Mouse (Mus musculus) myocyte (in vitro differentiated cells): Measurements from ENCODE around the gene Ifit1bl2. TPM values are rescaled to one million over a fixed set of nuclear protein-coding genes. Genes with fewer than 3 reads are reported as not detected.
"Not testable (repeated sequence)": the region's sequence is repeated elsewhere in the genome, so short reads cannot be mapped to it uniquely, and the experiment has no call there.

Experiments
- H3K27me3 ChIP-seq: one replicate; pipeline ENCODE4 v1.6.1; 2011; ENCODE audit not compliant: control insufficient read depth, insufficient read depth, insufficient read length
- H3K36me3 ChIP-seq: one replicate; pipeline ENCODE4 v1.6.1; 2011; ENCODE audit not compliant: control insufficient read depth, insufficient read depth
- H3K4me2 ChIP-seq: one replicate; pipeline ENCODE4 v1.6.1; 2011; ENCODE audit warnings: low read depth, control low read depth
- H3K4me3 ChIP-seq: one replicate; pipeline ENCODE4 v1.5.1; 2011; ENCODE audit warnings: mild to moderate bottlenecking, control low read depth, moderate library complexity
- H3K79me2 ChIP-seq: one replicate; pipeline ENCODE4 v1.6.1; 2011; ENCODE audit not compliant: control insufficient read depth, insufficient read depth
- H3ac ChIP-seq: one replicate; pipeline ENCODE4 v1.6.1; 2011; ENCODE audit not compliant: control insufficient read depth, insufficient read length
- CEBPB ChIP-seq: IDR thresholded peaks from 2 replicates; pipeline ENCODE4 v1.6.1; 2011; ENCODE audit warnings: mild to moderate bottlenecking, moderate library complexity; ENCODE audit not compliant: poor library complexity, insufficient read depth, severe bottlenecking
- E2F4 ChIP-seq: IDR thresholded peaks from one replicate; pipeline ENCODE4 v1.6.1; 2011; ENCODE audit warnings: mild to moderate bottlenecking, control low read depth, moderate library complexity; ENCODE audit not compliant: insufficient read depth
- MAX ChIP-seq: IDR thresholded peaks from one replicate; pipeline ENCODE4 v1.6.1; 2011; ENCODE audit warnings: low read depth, mild to moderate bottlenecking, control low read depth
- MYOD1 ChIP-seq, 3 experiments: IDR thresholded peaks; one replicate each; pipeline ENCODE4 v1.6.1; 2011; ENCODE audit warnings: control low read depth in 2 of 3, low read depth in 2 of 3, mild to moderate bottlenecking in 2 of 3, moderate library complexity in 1 of 3; ENCODE audit not compliant: insufficient read length in 2 of 3, control insufficient read depth in 1 of 3
- MYOG ChIP-seq, 3 experiments: IDR thresholded peaks; one replicate each; pipeline ENCODE4 v1.6.1; 2011; ENCODE audit warnings: control low read depth in 2 of 3, low read depth in 2 of 3, mild to moderate bottlenecking in 2 of 3; ENCODE audit not compliant: insufficient read length in 2 of 3, control insufficient read depth in 1 of 3, insufficient read depth in 1 of 3
- POLR2A ChIP-seq: IDR thresholded peaks from one replicate; pipeline ENCODE4 v1.6.1; 2011; ENCODE audit warnings: low read depth, mild to moderate bottlenecking, control low read depth, moderate library complexity; ENCODE audit not compliant: insufficient read length
- POLR2AphosphoS2 ChIP-seq: IDR thresholded peaks from one replicate; pipeline ENCODE4 v1.6.1; 2011; ENCODE audit warnings: low read depth, control low read depth; ENCODE audit not compliant: insufficient read length
- REST ChIP-seq: IDR thresholded peaks from one replicate; pipeline ENCODE4 v1.6.1; 2011; ENCODE audit warnings: mild to moderate bottlenecking, control low read depth, moderate library complexity; ENCODE audit not compliant: insufficient read depth, insufficient read length
- SRF ChIP-seq: IDR thresholded peaks from one replicate; pipeline ENCODE4 v1.6.1; 2011; ENCODE audit warnings: low read depth; ENCODE audit not compliant: control insufficient read depth, insufficient read length
- TCF12 ChIP-seq: IDR thresholded peaks from one replicate; pipeline ENCODE4 v1.6.1; 2011; ENCODE audit warnings: mild to moderate bottlenecking, control low read depth; ENCODE audit not compliant: poor library complexity, insufficient read depth, severe bottlenecking
- TCF3 ChIP-seq: IDR thresholded peaks from one replicate; pipeline ENCODE4 v1.6.1; 2011; ENCODE audit warnings: low read depth, control low read depth; ENCODE audit not compliant: insufficient read length
- USF1 ChIP-seq: IDR thresholded peaks from one replicate; pipeline ENCODE4 v1.6.1; 2011; ENCODE audit warnings: low read depth, mild to moderate bottlenecking, control low read depth, moderate library complexity
- polyA plus RNA-seq: library from polyadenylated mRNA; unstranded; fragments of >200 nt; fragmentation: generic; extraction: Trizol; gene quantifications from one replicate; pipeline ENCODE4 v1.2.1, GENCODE M21; 2012; ENCODE audit warnings: missing spikeins

Gene Ifit1bl2
- polyA plus RNA-seq, 1 experiment, result 0.02 TPM

- H3ac ChIP-seq, result no peak overlapping the region
- no peak overlapping the region for H3K4me3 ChIP-seq
- no peaks in the 10 kb centered on the region for H3K79me2 ChIP-seq
- TF ChIP-seq USF1, result no peak
- TF ChIP-seq MYOD1 (IDR thresholded peaks at IDR 0.05; ENCODE audit: control insufficient read depth in 1 of 3, insufficient read length in 2 of 3, low read depth in 2 of 3), result no peak
- no peak for TF ChIP-seq TCF12
- TF ChIP-seq POLR2AphosphoS2, result no peak
- no peak for TF ChIP-seq POLR2A
- H3K4me2 ChIP-seq, result no peak overlapping the region
- H3K27me3 ChIP-seq, result peaks cover 16% of the 10 kb centered on the region
- H3K36me3 ChIP-seq, result no peaks in the 10 kb centered on the region
Measured at GRCm38 (mm10) chr19:34656511-34657298, 16.2 kb upstream of the Ifit1bl2 start.

GRCm38 (mm10) chr19:34655227-34655805 is 14.8 kb upstream of the Ifit1bl2 start:
- H3K4me2 ChIP-seq, result no peak overlapping the region
- no peak for TF ChIP-seq REST
- no peak for TF ChIP-seq POLR2A
- no peak for TF ChIP-seq MYOD1 (IDR thresholded peaks at IDR 0.05; ENCODE audit: control insufficient read depth in 1 of 3, insufficient read length in 2 of 3, low read depth in 2 of 3)
- TF ChIP-seq CEBPB, result no peak
- no peak overlapping the region for H3ac ChIP-seq
- no peaks in the 10 kb centered on the region for H3K79me2 ChIP-seq
- peaks cover 11% of the 10 kb centered on the region for H3K27me3 ChIP-seq
- no peaks in the 10 kb centered on the region for H3K36me3 ChIP-seq
- no peak overlapping the region for H3K4me3 ChIP-seq

DNA sequence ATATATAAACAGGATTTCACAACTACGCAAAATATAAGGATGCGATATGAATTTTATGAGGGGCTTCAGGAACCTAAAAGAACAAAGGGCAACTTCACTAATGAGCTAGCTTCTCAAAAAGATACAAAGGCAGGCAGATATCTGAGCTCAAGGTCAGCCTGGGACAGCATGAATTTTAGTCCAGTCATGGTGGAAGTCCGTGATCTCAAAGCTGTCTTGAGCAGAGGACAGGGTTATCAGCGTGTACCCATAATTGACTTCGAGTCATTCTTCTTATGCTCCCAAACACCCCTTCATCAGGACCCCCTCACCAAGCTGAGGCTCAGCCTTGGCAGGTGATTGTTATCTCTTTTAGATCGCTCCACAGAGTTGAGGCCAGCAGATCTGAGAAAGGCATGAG is 10.5 kb upstream of the Ifit1bl2 start:
- Histone ChIP-seq H3K36me3 (no peaks in the 10 kb centered on the region), H3K27me3 (peaks cover 8% of the 10 kb centered on the region), H3K4me2 (no peak overlapping the region), H3K4me3 (no peak overlapping the region), H3ac (no peak overlapping the region), H3K79me2 (no peaks in the 10 kb centered on the region)
- TF ChIP-seq POLR2AphosphoS2, result no peak
- TF ChIP-seq POLR2A, result no peak
- no peak for TF ChIP-seq TCF3
- no peak for TF ChIP-seq REST
- no peak for TF ChIP-seq MAX
- TF ChIP-seq SRF, result no peak
- TF ChIP-seq E2F4, result no peak
- TF ChIP-seq MYOG (IDR thresholded peaks at IDR 0.05; ENCODE audit: control insufficient read depth in 1 of 3, insufficient read depth in 1 of 3, insufficient read length in 2 of 3, low read depth in 2 of 3), result no peak
- TF ChIP-seq TCF12, result no peak

DNA sequence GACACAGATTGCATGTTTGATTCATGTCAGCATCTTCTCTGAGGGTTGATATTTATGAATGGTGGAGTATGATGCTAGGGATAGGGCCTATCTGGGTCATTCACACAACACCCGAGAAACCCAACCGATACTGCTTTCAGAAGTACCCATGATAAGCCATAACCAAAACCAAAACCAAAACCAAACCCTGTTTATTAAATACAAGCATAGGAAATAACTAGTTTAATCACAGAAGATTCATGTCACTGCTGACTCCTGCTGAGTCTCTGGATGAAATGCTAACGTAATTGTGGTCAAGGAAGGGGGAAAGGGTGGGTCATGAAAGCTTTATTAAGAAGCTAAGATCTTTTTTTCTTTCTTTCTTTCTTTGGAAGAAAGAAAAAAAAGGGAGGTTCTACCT is 9.7 kb upstream of the Ifit1bl2 start:
- TF ChIP-seq MYOG (IDR thresholded peaks at IDR 0.05; ENCODE audit: control insufficient read depth in 1 of 3, insufficient read depth in 1 of 3, insufficient read length in 2 of 3, low read depth in 2 of 3), result no peak
- no peak for TF ChIP-seq POLR2AphosphoS2
- no peak for TF ChIP-seq REST
- TF ChIP-seq E2F4, result no peak
- TF ChIP-seq CEBPB, result no peak
- TF ChIP-seq SRF, result no peak
- no peak for TF ChIP-seq USF1
- Histone ChIP-seq H3ac (no peak overlapping the region), H3K4me2 (no peak overlapping the region), H3K79me2 (no peaks in the 10 kb centered on the region), H3K4me3 (no peak overlapping the region), H3K27me3 (peaks cover 8% of the 10 kb centered on the region), H3K36me3 (no peaks in the 10 kb centered on the region)

GRCm38 (mm10) chr19:34647630-34648029 is 7.1 kb upstream of the Ifit1bl2 start:
- not testable (repeated sequence) for H3ac ChIP-seq, H3K36me3 ChIP-seq, H3K4me2 ChIP-seq, H3K4me3 ChIP-seq, H3K27me3 ChIP-seq, H3K79me2 ChIP-seq
